15 mouse cellular contexts compared by ENCODE assay signal in genomic region chr2:60056043-60056442, GRCm38 (mm10).
A peak's percentile ranks its signal among the peaks of the same experiment; 100 is the strongest.
DNase-seq lines count a peak whose midpoint lies in the region; TF ChIP-seq lines count a peak whose summit lies in the region.
"Had no signal": no experiment of that assay in that cellular context is flagged by ENCODE, and none has a peak within 500 bp of the region (broad histone marks: within the 10 kb centered on the region; RNA-seq: fewer than 3 reads in every experiment).

No protein-coding gene starts in this region.

- 42% methylated on average over 4 of the region's 4 CpGs for WGBS in lung, adult 2 months

- no peak for TF ChIP-seq POLR2A in lung, adult 2 months (IDR thresholded peaks at IDR 0.05; ENCODE audit: borderline replicate concordance, extremely low read depth, low read depth, low read length)

- peak; percentile 81 for DNase-seq in heart, adult 11 months
- no peak for DNase-seq in heart, postnatal 25 days (ENCODE audit: low spot score)
- peak; percentile 32 to 51 for DNase-seq in lung, adult 18-20 months
- no peak for DNase-seq in lung, adult 2 months
- peak; percentile 12 for DNase-seq in NIH3T3 (ENCODE audit: low read depth)
- DNase-seq in forelimb bud, embryonic 11.5 days (ENCODE audit: low read depth, low spot score): peak; percentile 44
- no peak for DNase-seq in right cerebral cortex, adult 2 months (ENCODE audit: low spot score in 2 of 2)
- DNase-seq: cerebellum, postnatal 10 days; heart, postnatal 10 days; liver; right cerebral cortex, postnatal 14 days; thymus, adult 18-20 months had no signal

- H3K4me3 ChIP-seq in lung, adult 2 months (replicated peaks; ENCODE audit: extremely low read depth, low read depth, low read length): no peak overlapping the region
- H3K4me3 ChIP-seq: embryonic facial prominence, embryonic 13.5 days; forebrain, embryonic 13.5 days; layer of hippocampus, adult 2 months had no signal

- intact Hi-C loops in heart, postnatal 25 days (cut with DNase I): no loop called here

- TF ChIP-seq CTCF in lung, adult 2 months (IDR thresholded peaks at IDR 0.05; ENCODE audit: insufficient read depth, low read length): no peak

- peaks cover 6% of the 10 kb centered on the region for H3K4me1 ChIP-seq in lung, adult 2 months (ENCODE audit: control insufficient read depth, insufficient read depth, low read length)

Comparison
In these comparisons a context has a peak if more than half of its experiments do, and no peak if none do; other contexts are left out.
1. DNase-seq: peak in heart, adult 11 months (single experiment), lung, adult 18-20 months (2 of 2), NIH3T3 (single experiment) and forelimb bud, embryonic 11.5 days (single experiment); none in heart, postnatal 25 days (single experiment), lung, adult 2 months (single experiment) and right cerebral cortex, adult 2 months (0 of 2).